Mouse (Mus musculus) embryonic stem cell, embryonic (primary cell): ENCODE data around the gene Dgkd.

Experiments
- CTCF ChIA-PET, 4 experiments: fragments of 300-600 bp in 2 of 4; fragments of 350-600 bp in 2 of 4; sonication (Branson Sonifier 250); formaldehyde crosslinking; loops; one replicate each; lab custom pipeline; 2022; ENCODE audit warnings: inconsistent platforms in 2 of 4; lab: Charles Lee
- POLR2A ChIA-PET, 4 experiments: fragments of 300-600 bp in 2 of 4; fragments of 350-600 bp in 2 of 4; sonication (Branson Sonifier 250); formaldehyde crosslinking; loops; one replicate each; lab custom pipeline; 2022; ENCODE audit warnings: antibody characterized with exemption in 4 of 4, inconsistent platforms in 1 of 4; lab: Charles Lee

Dgkd gene

DNA sequence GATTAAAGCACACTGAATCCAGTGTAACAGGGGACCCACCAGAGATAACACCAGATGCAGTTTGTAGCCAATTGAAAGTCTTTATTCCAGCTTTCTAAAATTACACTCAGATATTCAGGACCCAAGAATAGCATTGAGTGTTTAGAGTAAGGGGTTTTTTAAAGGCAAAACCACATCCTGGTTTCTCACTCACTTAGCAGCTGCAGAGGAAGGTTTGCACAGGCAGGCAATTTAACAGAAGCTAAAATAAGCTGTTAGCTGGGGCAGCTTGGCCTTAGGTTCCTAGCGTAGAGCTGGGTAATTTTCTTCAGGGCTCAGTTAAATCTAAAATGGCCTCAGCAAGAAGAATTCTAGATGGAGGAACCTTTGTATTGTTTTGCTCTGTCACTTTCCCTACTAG, 13.6 kb downstream of the Dgkd start:
- ChIA-PET CTCF (no interaction called here), POLR2A (interaction anchor here in 1 of 4 experiments (0.9 to 2.1 kb wide), 3 partner anchors 9 to 16 kb away, joined by 4 to 11 read pairs (median 6); no protein-coding TSS in a partner anchor)

DNA sequence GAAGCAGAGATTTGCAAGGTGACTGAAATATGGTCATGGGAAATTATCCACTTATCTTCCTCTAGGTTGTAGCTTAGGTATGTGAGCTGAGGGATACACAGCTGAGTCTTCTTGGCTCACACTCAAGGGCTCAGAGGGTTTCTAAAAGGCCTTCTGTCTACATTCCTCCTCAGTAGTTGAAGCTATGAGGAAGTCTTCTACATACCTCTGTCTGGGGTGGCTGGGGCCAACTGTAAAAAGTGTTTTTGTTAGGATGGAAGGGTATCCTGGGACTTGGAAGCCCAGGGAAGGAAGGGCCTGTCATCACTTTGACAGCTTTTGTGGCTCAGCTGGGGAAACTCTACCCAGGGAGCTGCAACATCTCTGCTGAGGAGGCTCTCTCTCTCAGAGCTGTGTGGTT, 18.5 kb downstream of the Dgkd start:
- POLR2A ChIA-PET, result interaction anchor here in 3 of 4 experiments (0.5 to 2.1 kb wide), 4 partner anchors 10 to 1611 kb away, joined by 3 to 7 read pairs (median 3); partner anchors contain the start of gene Atg16l1 (in 1 of the 3)
- CTCF ChIA-PET, result interaction anchor here in 1 of 4 experiments (1.1 kb wide), 1 partner anchor 1943 kb away, joined by 4 read pairs; no protein-coding TSS in a partner anchor

DNA sequence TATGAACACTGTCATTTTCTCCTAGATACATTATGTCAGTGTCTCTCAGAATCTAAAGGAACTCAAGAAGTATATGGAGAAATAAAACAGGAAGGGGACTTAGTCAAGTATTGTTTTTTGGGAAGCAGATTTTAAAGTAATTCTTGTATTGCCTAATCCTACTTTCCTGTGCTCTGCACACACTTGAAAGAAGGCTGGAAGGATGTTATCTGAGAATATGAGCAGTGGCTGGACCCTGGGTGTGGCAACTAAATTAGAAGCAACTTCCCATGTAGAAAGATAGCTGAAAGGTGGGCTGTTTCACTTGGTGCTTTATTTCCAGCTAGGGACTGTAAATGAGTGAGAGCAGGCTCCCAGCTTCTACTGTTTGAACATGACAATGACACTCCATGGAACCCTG, 20.0 kb downstream of the Dgkd start:
- ChIA-PET CTCF (no interaction called here), POLR2A (no interaction called here)

DNA sequence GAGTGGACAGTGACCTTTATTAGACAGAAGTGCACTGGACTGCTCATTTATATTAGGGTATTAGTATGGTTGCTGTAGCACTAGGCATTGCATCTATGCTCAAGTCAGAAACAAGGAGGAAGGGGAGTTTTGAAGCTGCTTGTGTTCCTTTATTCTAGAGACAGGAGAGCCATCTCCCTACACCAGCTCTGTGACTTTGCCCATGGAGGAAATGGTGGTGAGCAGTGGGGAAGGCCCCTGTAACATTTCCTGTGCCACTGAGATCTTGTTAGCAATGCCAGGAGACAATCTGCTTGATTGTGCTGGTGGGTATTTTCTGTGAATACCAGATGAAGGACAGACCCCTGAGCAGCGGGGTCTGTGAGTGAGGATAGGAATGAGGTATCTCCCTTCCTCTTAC, 23.0 kb downstream of the Dgkd start:
- ChIA-PET CTCF (no interaction called here), POLR2A (no interaction called here)

DNA sequence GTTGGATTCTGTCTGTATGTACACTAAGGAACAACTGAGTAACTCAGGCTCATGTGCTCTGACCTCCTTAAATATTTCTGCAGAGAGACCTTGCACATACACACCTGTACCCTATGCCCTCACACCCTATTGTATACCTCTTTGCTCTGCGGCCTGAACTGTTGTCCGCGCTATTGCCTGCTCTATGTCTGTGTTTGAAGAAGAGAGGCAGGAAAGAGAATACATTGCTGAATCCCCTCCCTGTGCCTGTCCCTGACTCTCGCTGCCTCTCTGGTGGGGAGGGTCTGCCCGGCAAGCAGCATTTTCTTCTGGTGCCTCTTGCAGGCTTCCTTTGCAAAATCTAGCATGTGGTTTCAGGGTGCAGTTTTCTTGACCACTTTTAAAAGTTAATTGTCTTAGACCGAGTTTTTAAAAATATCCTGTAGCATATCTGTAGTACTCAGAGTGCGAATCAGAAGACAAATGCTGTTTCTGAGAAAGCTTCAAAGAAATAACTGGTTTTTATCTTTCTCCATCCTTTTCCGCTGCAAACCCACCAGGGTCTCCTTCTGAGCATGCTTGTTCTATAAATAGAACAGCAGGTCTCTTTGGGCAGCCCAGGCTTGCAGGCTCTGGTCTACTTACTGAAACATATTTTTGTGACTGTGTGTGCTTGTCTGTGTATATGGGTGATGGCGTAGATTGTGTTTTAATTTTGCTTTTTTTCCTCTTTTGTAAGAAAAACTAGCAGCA, 24.6 kb downstream of the Dgkd start:
- ChIA-PET CTCF (no interaction called here), POLR2A (no interaction called here)

DNA sequence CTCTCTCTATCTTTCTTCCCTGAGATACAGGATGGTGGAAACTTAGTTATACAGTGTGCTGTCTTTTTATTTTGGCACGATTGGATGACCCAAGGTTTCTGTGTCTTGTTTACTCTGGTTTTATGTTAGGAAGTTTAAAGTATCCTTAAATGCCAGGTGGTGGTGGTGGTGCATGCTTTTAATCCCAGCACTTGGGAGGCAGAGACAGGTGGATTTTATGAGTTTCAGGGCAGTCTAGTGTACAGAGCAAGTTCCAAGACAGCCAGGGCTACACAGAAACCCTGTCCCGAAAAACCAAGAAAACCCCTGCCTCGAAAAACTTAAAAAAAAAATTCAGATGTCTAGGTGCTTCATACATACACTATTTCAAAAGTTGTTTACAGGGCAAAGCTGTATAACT, 25.9 kb downstream of the Dgkd start:
- ChIA-PET POLR2A (interaction anchor here in 1 of 4 experiments (0.8 to 1.0 kb wide), 3 partner anchors 9 to 31 kb away, joined by 3 to 4 read pairs (median 3); no protein-coding TSS in a partner anchor), CTCF (interaction anchor here in 2 of 4 experiments (0.6 to 0.7 kb wide), 3 partner anchors 86 to 625 kb away, joined by 3 to 6 read pairs (median 4); no protein-coding TSS in a partner anchor)

DNA sequence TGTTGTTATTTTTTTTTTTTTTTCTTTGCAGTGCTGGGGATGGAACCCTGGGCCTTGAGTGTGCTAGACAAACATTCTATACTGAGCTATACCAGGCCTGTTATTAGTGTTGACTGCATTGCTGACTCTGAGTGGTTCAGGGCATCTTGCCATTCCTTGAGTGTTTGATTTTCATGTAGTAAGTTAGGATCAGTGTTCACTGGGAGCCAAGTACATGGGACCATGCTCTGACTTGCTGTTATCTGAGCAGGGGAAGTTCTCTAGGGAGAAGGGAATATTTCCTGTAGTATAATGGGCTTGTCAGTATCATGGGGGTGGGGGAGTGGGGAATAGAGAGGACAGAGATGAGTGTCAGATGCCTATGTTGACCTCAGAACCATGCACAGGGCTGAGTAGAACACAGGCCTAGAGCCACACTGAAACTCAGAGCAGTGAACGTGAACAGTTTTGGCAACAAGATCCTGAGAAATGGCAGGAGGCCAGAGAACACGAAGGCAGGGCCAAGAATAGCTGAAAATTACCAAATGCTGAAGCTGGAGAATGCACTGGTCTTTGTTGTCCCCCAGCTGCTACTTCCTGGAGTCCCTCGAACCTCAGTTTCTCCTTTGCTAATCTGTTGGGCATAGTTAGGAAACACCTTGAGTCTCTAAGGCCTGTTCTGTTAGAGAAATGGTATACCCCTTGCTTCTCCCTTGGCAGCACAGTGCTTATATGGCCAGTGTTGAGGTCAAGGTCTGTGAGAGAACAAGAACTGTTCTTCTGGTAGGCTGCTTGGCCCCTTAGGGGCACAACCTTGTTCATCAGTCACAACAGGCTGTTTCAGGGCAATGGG, 26.6 kb downstream of the Dgkd start:
- POLR2A ChIA-PET, result interaction anchor here in 1 of 4 experiments (0.8 to 1.0 kb wide), 2 partner anchors 11 to 14 kb away, joined by 3 to 4 read pairs; no protein-coding TSS in a partner anchor
- CTCF ChIA-PET, result interaction anchor here in 1 of 4 experiments (0.7 kb wide), 1 partner anchor 626 kb away, joined by 4 read pairs; no protein-coding TSS in a partner anchor

DNA sequence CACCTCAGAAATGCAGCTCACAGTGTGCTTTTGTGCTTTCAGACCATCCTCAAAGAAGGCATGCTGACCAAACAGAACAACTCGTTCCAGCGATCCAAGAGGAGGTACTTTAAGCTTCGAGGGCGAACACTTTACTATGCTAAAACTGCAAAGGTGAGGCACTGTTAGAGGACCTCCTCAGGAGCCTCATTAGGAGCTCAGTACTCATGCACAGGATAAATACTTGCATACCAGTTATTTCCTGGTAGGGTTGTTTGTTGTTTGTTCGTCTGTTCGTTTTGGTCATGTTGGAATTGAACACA, 27.2 kb downstream of the Dgkd start:
- POLR2A ChIA-PET, result interaction anchor here in 2 of 4 experiments (0.8 to 1.0 kb wide), 2 partner anchors 10 to 11 kb away, joined by 3 read pairs; no protein-coding TSS in a partner anchor
- CTCF ChIA-PET, result no interaction called here

DNA sequence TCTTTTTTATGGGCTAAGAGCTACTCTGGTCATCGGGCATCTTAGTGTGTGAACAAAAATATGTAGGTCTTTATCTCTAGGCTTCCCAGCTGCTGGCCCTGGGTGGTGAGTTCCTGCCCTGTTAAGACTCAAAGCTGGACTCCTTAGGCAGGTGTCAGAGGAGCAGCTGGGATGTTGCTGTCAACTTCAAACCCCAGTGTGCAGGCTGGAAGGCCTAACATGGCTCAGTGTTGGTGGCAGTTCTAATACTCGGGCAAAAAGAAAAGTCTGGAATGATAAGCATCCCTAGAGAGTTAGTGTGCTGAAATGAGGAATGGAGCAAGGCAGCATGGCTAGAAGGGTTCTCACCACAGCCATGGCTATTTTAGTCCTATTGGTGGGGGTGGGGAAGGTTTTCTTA, 27.8 kb downstream of the Dgkd start:
- CTCF ChIA-PET, result no interaction called here
- POLR2A ChIA-PET, result interaction anchor here in 2 of 4 experiments (0.6 to 1.0 kb wide), 3 partner anchors 10 to 126 kb away, joined by 3 read pairs; no protein-coding TSS in a partner anchor

DNA sequence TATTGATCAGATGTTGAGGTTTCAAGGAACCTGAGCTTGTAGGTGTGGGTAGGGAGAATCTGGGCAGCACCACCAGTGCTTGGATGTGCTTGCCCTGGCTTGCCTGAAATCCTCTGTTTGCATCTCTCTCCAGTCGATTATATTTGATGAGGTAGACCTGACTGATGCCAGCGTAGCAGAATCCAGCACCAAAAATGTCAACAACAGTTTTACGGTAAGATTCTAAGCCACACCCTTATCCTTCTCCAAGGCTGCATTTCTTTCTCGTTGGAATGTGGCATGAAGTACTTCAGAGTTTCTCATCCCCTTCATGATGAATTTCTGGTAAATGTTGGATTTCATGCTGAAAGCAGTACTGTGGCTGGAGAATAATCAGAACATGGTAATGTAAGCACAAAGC, 28.6 kb downstream of the Dgkd start:
- ChIA-PET CTCF (no interaction called here), POLR2A (interaction anchor here in 2 of 4 experiments (1.2 to 1.7 kb wide), 2 partner anchors 10 to 16 kb away, joined by 3 to 6 read pairs; no protein-coding TSS in a partner anchor)

DNA sequence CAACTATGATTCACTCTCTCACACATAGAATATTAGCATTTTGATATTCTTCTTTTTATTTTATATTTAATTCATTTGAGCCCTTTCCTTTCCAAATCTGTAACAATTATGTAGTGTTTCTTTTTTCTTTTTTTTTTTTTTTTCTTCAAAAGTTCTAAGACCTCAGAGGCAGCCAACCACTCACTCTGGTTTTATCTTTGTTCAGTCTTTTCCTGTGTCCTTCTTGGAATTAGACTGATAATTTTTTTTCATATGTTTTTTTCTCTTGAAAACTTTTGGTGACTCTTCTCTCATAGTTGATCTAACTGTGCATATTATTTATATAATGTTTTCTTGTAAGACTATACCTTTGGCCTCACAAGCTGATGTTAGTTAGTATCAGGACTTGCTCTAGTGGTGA, 29.5 kb downstream of the Dgkd start:
- POLR2A ChIA-PET, result interaction anchor here in 3 of 4 experiments (0.6 to 1.7 kb wide), 3 partner anchors 11 to 54 kb away, joined by 3 to 7 read pairs (median 6); no protein-coding TSS in a partner anchor
- CTCF ChIA-PET, result no interaction called here

DNA sequence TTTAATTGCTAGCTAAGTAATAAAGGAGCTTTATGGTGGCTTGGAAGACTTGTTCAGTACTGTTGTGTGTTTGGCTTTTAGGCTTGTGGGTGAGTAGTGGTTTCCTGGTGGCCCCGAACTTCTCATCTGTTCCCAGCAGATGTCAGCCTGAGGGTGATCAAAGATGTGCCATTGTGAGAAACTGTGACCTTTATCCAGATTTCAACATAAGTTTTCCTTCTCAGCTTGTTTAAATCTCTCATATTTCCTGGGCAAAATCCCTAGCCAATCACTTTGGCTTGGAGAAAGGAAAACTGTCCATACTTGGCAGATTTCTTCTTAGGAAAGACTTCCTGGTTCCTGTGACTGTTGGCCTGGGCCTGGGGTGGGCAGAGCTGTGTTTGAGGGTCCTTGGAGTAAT, 37.9 kb downstream of the Dgkd start:
- POLR2A ChIA-PET, result interaction anchor here in 2 of 4 experiments (0.8 to 1.3 kb wide), 2 partner anchors 10 to 17 kb away, joined by 3 read pairs; no protein-coding TSS in a partner anchor
- CTCF ChIA-PET, result no interaction called here

DNA sequence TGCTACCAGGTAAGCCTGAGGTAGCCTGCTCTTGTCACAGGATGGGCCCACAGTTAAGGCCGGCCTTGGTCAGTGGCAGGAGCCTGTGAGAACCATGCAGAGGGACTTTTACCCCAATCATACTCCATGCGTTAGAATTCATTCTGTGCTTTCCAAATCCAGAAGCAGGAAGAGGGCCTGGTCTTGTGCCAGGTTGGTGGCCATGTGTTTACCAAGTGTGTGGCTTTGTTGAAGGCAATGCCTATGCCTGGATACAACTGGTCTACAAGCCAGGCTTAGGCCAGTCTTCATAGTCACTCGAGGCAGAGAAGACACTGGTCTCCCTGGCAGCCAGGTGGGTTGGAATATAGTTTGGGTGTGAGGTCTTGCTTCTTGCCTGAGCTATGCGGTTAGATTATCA, 38.5 kb downstream of the Dgkd start:
- ChIA-PET CTCF (no interaction called here), POLR2A (interaction anchor here in 1 of 4 experiments (0.8 kb wide), 1 partner anchor 17 kb away, joined by 3 read pairs; no protein-coding TSS in a partner anchor)

DNA sequence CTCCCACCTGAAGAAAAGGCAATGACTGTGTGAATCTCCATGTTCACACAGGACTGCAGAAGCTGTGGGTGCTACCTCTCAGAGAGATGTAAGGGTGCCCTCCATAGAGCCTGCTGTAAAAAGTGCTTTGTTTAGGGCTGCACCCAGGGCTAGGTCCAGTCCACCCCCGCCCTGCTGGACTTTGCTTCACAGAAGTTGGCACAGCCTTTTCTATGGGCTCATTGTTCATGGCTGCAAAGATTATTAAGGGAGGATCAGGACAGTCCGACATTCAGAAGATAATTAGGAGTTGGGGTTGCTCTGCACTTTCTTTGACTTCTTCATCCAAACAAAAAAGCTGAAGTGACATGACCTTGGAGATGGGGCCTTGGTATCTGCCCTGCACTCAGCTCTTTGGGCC, 39.4 kb downstream of the Dgkd start:
- POLR2A ChIA-PET, result interaction anchor here in 1 of 4 experiments (1.1 kb wide), 1 partner anchor 8 kb away, joined by 3 read pairs; no protein-coding TSS in a partner anchor
- CTCF ChIA-PET, result no interaction called here

DNA sequence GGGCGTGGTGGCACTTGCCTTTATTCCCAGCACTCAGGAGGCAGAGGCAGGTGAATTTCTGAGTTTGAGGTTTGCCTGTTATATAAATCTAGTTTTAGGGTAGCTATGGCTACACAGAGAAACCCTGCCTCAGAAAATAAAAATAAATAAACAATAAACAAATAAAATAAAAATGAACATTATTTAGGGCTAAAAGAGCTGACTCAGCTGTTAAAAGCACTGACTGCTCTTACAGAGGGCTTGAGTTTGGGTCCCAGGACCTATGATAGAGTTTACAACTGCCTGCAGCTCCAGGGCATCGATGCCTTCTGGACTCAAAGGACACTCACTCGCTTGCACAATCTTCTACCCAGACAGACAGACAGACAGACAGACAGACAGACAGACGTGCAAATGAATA, 40.3 kb downstream of the Dgkd start:
- ChIA-PET POLR2A (interaction anchor here in 1 of 4 experiments (0.9 to 1.6 kb wide), 3 partner anchors 8 to 49 kb away, joined by 3 to 4 read pairs (median 3); no protein-coding TSS in a partner anchor), CTCF (no interaction called here)

DNA sequence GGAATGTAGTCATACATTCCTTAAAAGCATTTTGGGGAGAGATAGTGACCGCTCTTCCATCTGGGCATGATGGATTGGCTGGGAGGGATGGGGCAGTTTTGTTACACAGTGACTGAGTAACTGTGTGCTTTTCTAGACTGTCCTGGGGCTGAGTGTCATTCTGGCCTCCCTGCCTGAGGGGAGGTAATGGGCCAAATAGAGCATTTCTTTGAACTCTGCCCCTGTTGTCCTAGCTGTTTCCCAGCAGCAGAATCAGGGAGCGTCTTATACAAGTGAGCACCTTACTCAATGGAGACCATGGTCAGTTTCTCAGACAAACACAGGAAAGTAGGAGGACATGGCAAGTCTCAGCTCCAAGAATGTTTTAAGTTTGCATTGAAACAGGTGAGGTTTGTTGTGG, 43.8 kb downstream of the Dgkd start:
- ChIA-PET CTCF (no interaction called here), POLR2A (interaction anchor here in 1 of 4 experiments (0.7 kb wide), 1 partner anchor 250 kb away, joined by 3 read pairs; no protein-coding TSS in a partner anchor)

DNA sequence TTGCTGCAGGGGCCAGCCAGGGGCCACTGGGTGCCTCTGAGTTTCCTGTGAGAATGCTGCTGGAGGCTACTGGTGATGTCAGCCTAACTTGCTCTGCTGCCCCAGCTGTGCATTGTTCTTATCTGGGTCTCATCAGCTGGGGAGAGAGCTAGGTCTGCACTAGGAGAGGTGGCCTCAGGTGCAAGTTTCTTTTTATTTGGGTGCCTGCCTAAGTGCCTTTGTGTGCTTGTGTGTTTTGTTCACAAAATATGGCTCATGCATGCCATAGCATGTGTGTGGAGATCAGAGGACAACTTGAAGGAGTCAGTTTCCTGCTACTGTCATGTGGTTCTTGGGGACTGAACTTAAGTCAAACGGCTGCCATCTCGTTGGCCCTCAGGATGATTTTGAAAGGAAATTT, 46.6 kb downstream of the Dgkd start:
- POLR2A ChIA-PET, result interaction anchor here in 3 of 4 experiments (0.6 to 1.4 kb wide), 3 partner anchors 17 to 701 kb away, joined by 4 read pairs; no protein-coding TSS in a partner anchor
- CTCF ChIA-PET, result interaction anchor here in 1 of 4 experiments (0.5 kb wide), 1 partner anchor 617 kb away, joined by 3 read pairs; no protein-coding TSS in a partner anchor

DNA sequence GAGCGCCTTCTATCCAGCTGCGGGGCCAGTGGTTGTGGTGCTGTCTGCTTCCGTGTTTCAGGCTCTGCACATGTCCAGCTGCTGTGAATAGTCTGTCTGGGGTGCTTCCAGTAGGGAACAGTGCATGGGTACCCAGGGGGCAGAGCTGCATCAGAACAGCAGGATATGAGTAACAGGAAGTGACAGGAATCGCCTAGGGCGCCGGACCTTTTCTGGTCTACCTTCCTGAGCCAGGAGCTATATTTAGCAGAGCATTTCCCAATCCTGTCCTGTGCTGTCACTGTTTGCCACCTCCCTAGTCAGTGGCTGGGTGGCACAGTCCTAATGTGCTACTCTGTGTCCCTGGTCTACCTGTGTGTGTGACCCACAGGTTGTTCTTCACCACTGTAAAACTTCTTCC, 47.9 kb downstream of the Dgkd start:
- ChIA-PET CTCF (interaction anchor here in 3 of 4 experiments (0.7 to 1.6 kb wide), 3 partner anchors 36 to 167 kb away, joined by 3 to 5 read pairs (median 4); no protein-coding TSS in a partner anchor), POLR2A (interaction anchor here in 1 of 4 experiments (0.8 to 1.4 kb wide), 3 partner anchors 8 to 22 kb away, joined by 3 to 5 read pairs (median 4); no protein-coding TSS in a partner anchor)
